Mouse (Mus musculus) hindbrain, embryonic 15.5 days (tissue): ENCODE measurements at regions not wholly inside any gene's neighbourhood (a gene's known extent, or its start where the extent isn't known, plus 50 kb on each side); places are given as distances from the start of the nearest gene placed in this dataset.

Experiments used
- ATAC-seq: fragments of 200-750 bp; cut with Nextera tagmentation; 2 replicates; pipeline ENCODE4 v1.8.0; 2017; ENCODE audit warnings: low read depth, moderate number of reproducible peaks, moderate TSS enrichment; ENCODE audit not compliant: low FRiP score
- H3K27ac ChIP-seq: fragments of 300-500 bp; sonication (generic); replicated peaks from 2 replicates; pipeline ENCODE4 v1.5.1; 2015; ENCODE audit warnings: mild to moderate bottlenecking, inconsistent platforms
- H3K27me3 ChIP-seq: fragments of 300-500 bp; sonication (generic); 2 replicates; pipeline ENCODE4 v1.6.1; 2015; ENCODE audit warnings: control low read depth, inconsistent platforms
- H3K36me3 ChIP-seq: fragments of 300-500 bp; sonication (generic); 2 replicates; pipeline ENCODE4 v1.6.1; 2015; ENCODE audit warnings: control low read depth, inconsistent platforms
- H3K4me1 ChIP-seq: fragments of 300-500 bp; sonication (generic); replicated peaks from 2 replicates; pipeline ENCODE4 v1.6.1; 2015; ENCODE audit warnings: control low read depth, inconsistent platforms
- H3K4me2 ChIP-seq: fragments of 300-500 bp; sonication (generic); 2 replicates; pipeline ENCODE4 v1.6.1; 2015; ENCODE audit warnings: moderate library complexity, mild to moderate bottlenecking, inconsistent platforms
- H3K4me3 ChIP-seq: fragments of 300-500 bp; sonication (generic); 2 replicates; pipeline ENCODE4 v1.5.1; 2015; ENCODE audit warnings: mild to moderate bottlenecking, inconsistent platforms
- H3K9ac ChIP-seq: fragments of 300-500 bp; sonication (generic); 2 replicates; pipeline ENCODE4 v1.6.1; 2015; ENCODE audit warnings: inconsistent platforms
- H3K9me3 ChIP-seq: fragments of 300-500 bp; sonication (generic); 2 replicates; pipeline ENCODE4 v1.6.1; 2016; ENCODE audit warnings: control low read depth, inconsistent platforms
- WGBS: fragments of 180-500 bp; shearing (Covaris S2); methylation state at CpG from one replicate; pipeline ENCODE4 v1.1.7; 2015; 5-methylcytosine and 5-hydroxymethylcytosine counted together

DNA sequence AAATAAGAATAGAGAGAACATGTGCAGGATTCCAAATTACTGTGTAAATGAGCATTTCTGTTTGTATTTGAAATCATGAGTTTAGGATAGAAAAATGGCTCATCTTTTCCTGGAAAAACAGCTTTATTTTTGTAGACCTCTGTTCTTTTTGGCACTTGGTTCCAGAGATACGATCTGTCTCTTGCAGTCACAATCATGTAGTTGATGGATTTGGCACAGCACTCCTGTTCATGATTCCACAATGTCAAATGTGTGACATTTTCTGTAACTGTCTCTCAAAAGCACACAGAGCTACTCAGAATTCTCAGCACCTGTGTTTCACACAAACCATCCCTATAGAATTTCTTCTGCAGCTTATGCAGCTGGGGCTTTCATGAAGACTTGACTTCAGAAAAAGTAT lies 654.0 kb upstream of the Agtr1b start:
- 61% methylated on average over 1 of the region's 1 CpGs for WGBS

DNA sequence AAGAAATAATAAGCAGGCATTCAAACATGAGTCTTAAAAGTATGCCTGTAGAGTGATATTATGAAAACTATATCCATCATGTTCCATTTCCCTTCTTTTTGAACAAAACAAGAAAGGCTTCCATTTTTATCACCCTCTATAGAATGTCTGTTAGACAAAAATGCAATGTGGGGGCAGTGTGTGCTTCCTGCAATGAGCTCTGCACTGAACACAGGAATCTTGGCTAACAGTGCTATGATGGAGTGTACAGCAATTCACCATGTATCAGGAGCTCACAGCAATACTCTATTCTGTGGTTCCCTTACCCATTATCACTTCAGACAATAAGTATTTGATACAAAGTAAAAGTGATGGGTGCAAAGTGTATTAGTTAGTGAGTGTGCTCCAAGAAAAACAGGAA lies 653.3 kb upstream of the Agtr1b start:
- Histone ChIP-seq H3K4me1 (no peaks in the 10 kb centered on the region), H3K4me3 (no peak overlapping the region), H3K27me3 (no peaks in the 10 kb centered on the region), H3K4me2 (no peak overlapping the region), H3K9me3 (no peaks in the 10 kb centered on the region), H3K27ac (no peak overlapping the region), H3K36me3 (no peaks in the 10 kb centered on the region), H3K9ac (no peak overlapping the region)
- ATAC-seq: no peak

More for the DNA sequence above, 654.0 kb upstream of the Agtr1b start:
- H3K4me1 ChIP-seq: no peaks in the 10 kb centered on the region
- no peaks in the 10 kb centered on the region for H3K36me3 ChIP-seq
- H3K4me2 ChIP-seq: no peak overlapping the region
- H3K9me3 ChIP-seq: no peaks in the 10 kb centered on the region
- H3K9ac ChIP-seq: no peak overlapping the region
- H3K4me3 ChIP-seq: no peak overlapping the region
- H3K27me3 ChIP-seq: no peaks in the 10 kb centered on the region
- ATAC-seq: no peak
- H3K27ac ChIP-seq: no peak overlapping the region

DNA sequence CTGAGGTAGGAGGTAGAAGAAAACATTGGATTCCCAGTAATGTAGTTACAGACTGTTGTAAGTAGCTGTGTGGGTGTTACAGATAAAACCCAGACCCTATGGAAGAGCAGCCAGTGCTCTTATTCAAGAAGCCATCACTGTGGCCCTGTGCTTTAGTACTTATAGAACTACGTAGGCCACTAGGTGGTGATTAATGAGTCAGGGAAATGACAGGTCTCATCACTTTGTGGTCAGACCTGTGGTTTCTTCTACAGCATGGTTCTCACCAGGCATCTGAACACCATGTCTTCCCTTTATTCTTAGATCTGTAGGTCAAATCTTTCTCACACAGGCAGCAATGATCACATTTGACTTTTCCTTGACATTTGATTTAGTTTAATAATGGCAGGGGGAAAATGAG lies 642.7 kb upstream of the Agtr1b start:
- no peak overlapping the region for H3K27ac ChIP-seq
- no peak overlapping the region for H3K9ac ChIP-seq
- H3K9me3 ChIP-seq: no peaks in the 10 kb centered on the region
- H3K4me1 ChIP-seq: no peaks in the 10 kb centered on the region
- WGBS: 79% methylated on average over 1 of the region's 1 CpGs
- H3K27me3 ChIP-seq: no peaks in the 10 kb centered on the region
- no peak for ATAC-seq
- no peak overlapping the region for H3K4me2 ChIP-seq
- H3K4me3 ChIP-seq: no peak overlapping the region
- no peaks in the 10 kb centered on the region for H3K36me3 ChIP-seq

DNA sequence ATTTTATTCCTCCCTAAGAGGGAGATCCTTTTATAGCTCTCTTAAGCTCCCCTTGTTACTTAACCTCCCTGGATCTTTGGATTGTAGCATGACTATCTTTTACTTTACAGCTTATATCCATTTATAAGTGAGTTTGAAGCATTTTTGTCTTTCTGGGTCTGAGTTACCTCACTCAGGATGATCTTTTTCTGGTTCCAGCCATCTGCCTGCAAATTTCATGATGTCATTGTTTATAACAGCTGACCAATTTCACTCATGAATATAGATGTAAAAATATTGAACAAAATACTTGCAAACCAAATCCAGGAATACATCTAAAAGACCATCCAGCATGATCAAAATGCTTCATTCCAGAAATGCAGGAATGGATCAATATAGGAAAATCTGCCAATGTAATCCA lies 631.3 kb upstream of the Agtr1b start:
- H3K27me3 ChIP-seq: no peaks in the 10 kb centered on the region
- H3K9me3 ChIP-seq: no peaks in the 10 kb centered on the region
- no peak overlapping the region for H3K27ac ChIP-seq
- no peaks in the 10 kb centered on the region for H3K4me1 ChIP-seq
- no peaks in the 10 kb centered on the region for H3K36me3 ChIP-seq
- ATAC-seq: no peak
- H3K4me3 ChIP-seq: no peak overlapping the region
- no peak overlapping the region for H3K4me2 ChIP-seq
- no peak overlapping the region for H3K9ac ChIP-seq

DNA sequence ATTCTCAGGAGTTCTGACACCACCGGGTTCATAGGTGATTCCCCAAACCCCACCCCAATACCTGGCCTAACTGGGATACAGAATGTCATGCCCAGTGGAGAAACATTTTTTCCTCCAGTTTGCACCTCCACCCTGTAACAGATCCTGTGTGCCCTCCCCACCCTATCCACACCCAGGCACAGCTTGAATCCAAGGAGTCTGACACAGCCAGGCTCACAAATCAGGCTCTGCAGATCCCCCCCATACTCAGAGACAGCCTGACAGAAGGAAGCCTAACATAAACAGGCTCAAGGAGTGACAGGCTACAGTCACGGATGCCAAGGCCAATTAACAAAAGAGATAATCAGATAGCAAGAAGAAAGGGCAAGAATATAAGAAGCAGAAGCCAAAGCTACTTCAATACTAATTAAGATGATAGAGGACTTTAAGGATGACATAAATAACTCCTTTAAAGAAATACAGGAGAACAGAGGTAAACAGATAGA lies 622.6 kb upstream of the Agtr1b start:
- Histone ChIP-seq H3K27me3 (no peaks in the 10 kb centered on the region), H3K9me3 (peaks cover 5% of the 10 kb centered on the region; the same call in 1 of the 2 replicates), H3K4me3 (no peak overlapping the region), H3K27ac (no peak overlapping the region), H3K4me1 (peaks cover 21% of the 10 kb centered on the region), H3K4me2 (no peak overlapping the region), H3K9ac (no peak overlapping the region), H3K36me3 (no peaks in the 10 kb centered on the region)
- WGBS: 65% methylated on average over 2 of the region's 2 CpGs
- no peak for ATAC-seq

DNA sequence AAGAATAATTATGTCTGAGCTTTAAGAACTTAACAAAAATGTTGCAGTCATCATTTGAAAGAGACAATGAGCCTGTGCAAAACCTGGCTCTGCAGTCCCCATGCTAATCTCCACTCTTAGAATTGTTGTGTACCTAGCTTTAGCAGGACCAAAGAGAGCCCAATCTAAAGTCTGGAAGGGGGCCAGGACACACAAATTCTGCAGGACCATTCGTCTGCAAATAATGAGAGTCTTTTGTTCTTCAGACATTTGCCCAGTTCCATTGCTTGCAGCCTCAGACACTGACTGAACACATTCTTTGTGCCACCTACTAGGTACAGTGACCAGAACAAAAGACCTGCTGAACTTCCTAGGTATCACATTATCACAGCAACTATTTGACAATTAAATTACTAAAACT lies 620.0 kb upstream of the Agtr1b start:
- Histone ChIP-seq H3K9ac (no peak overlapping the region), H3K27me3 (no peaks in the 10 kb centered on the region), H3K27ac (peak overlapping the region; percentile 71), H3K4me1 (peaks cover 26% of the 10 kb centered on the region), H3K4me3 (no peak overlapping the region), H3K9me3 (peaks cover 5% of the 10 kb centered on the region; the same call in 1 of the 2 replicates), H3K4me2 (no peak overlapping the region), H3K36me3 (no peaks in the 10 kb centered on the region)
- WGBS: 0% methylated on average over 1 of the region's 1 CpGs
- ATAC-seq: peak; percentile 61; the same call in 1 of the 2 replicates

GRCm38 (mm10) chr3:20986377-20986727 lies 619.4 kb upstream of the Agtr1b start:
- Histone ChIP-seq H3K4me3 (no peak overlapping the region), H3K9ac (no peak overlapping the region), H3K4me1 (peaks cover 26% of the 10 kb centered on the region), H3K4me2 (peak overlapping the region; percentile 12), H3K27ac (peak overlapping the region; percentile 71), H3K36me3 (no peaks in the 10 kb centered on the region), H3K27me3 (no peaks in the 10 kb centered on the region), H3K9me3 (peaks cover 5% of the 10 kb centered on the region; the same call in 1 of the 2 replicates)
- peak; percentile 93 for ATAC-seq
- WGBS: 3% methylated on average over 1 of the region's 1 CpGs

GRCm38 (mm10) chr3:20985682-20986376 lies 618.9 kb upstream of the Agtr1b start:
- H3K27ac ChIP-seq: peak overlapping the region; percentile 71
- WGBS: 38% methylated on average over 4 of the region's 4 CpGs
- peak overlapping the region; percentile 12 for H3K4me2 ChIP-seq
- H3K4me1 ChIP-seq: peaks cover 26% of the 10 kb centered on the region
- no peak overlapping the region for H3K4me3 ChIP-seq
- no peak overlapping the region for H3K9ac ChIP-seq
- peak; percentile 81 for ATAC-seq
- H3K27me3 ChIP-seq: no peaks in the 10 kb centered on the region
- H3K36me3 ChIP-seq: no peaks in the 10 kb centered on the region
- H3K9me3 ChIP-seq: no peaks in the 10 kb centered on the region

DNA sequence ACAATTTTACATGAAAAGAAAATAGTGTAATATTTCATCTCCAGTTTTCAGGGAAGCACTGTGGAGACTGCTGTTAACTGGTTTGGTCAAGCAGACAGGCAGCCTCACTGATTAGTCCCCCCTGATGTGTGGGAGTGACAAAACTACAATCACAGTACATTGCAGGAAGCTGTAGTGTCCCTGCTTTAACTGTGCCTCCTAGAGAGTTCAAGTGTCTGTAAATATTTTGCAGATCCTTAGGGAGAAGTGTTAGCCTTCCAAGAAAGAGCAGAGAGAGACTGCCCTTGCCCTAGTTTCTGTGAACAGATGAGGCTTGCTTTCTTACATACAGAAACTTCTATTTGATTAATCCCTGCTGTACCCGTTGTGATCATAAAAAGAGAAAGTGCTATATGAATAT lies 617.2 kb upstream of the Agtr1b start:
- H3K4me3 ChIP-seq: no peak overlapping the region
- ATAC-seq: no peak
- no peaks in the 10 kb centered on the region for H3K27me3 ChIP-seq
- H3K4me2 ChIP-seq: no peak overlapping the region
- no peaks in the 10 kb centered on the region for H3K9me3 ChIP-seq
- H3K36me3 ChIP-seq: no peaks in the 10 kb centered on the region
- peaks cover 26% of the 10 kb centered on the region for H3K4me1 ChIP-seq
- H3K9ac ChIP-seq: no peak overlapping the region
- 36% methylated on average over 1 of the region's 1 CpGs for WGBS
- no peak overlapping the region for H3K27ac ChIP-seq

DNA sequence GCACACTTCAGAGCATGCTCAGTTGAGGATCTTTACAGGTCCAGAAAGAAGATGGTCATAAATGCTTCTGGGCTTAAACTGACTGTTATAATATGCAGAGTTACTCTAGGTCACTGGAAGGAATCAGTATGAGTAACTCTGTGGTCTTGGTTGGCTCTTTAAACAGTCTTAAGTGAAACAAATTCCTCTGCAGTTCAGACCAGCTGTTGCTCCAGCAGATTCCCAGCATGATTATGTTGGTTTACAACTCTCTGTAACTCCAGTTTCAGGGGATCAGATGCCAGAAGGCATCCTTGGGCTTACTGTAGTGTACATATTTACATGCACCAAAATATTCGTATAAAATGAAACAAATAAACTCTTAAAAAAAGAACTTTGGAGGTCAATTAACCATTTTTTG lies 606.1 kb upstream of the Agtr1b start:
- Histone ChIP-seq H3K27me3 (no peaks in the 10 kb centered on the region), H3K4me3 (no peak overlapping the region), H3K4me1 (no peaks in the 10 kb centered on the region), H3K27ac (no peak overlapping the region), H3K36me3 (no peaks in the 10 kb centered on the region), H3K9ac (no peak overlapping the region), H3K9me3 (no peaks in the 10 kb centered on the region), H3K4me2 (no peak overlapping the region)
- WGBS: 79% methylated on average over 1 of the region's 1 CpGs
- no peak for ATAC-seq
